Mouse (Mus musculus) heart, embryonic 16.5 days (tissue): ENCODE measurements around the gene Syt1. TPM values are rescaled to one million over a fixed set of nuclear protein-coding genes. Genes with fewer than 3 reads are reported as not detected.

Source experiments
- ATAC-seq: fragments of 200-750 bp; cut with Nextera tagmentation; replicated peaks from 2 replicates; pipeline ENCODE4 v1.8.0; 2017; ENCODE audit warnings: moderate number of reproducible peaks; ENCODE audit not compliant: insufficient read depth, low FRiP score; ENCODE audit errors: extremely low read depth
- H3K27ac ChIP-seq: fragments of 300-500 bp; sonication (generic); 2 replicates; pipeline ENCODE4 v1.5.1; 2014; ENCODE audit warnings: mild to moderate bottlenecking, low read length, control low read depth, moderate library complexity
- H3K27me3 ChIP-seq: fragments of 300-500 bp; sonication (generic); 2 replicates; pipeline ENCODE4 v1.6.1; 2014; ENCODE audit warnings: low read length, mixed read lengths; ENCODE audit not compliant: control insufficient read depth, insufficient read depth
- H3K36me3 ChIP-seq: fragments of 300-500 bp; sonication (generic); 2 replicates; pipeline ENCODE4 v1.6.1; 2014; ENCODE audit not compliant: control insufficient read depth, insufficient read depth
- H3K4me1 ChIP-seq: fragments of 300-500 bp; sonication (generic); 2 replicates; pipeline ENCODE4 v1.6.1; 2014; ENCODE audit warnings: low read length, mixed read lengths; ENCODE audit not compliant: control insufficient read depth, insufficient read depth
- H3K4me2 ChIP-seq: fragments of 300-500 bp; sonication (generic); 2 replicates; pipeline ENCODE4 v1.6.1; 2014; ENCODE audit warnings: low read depth, mild to moderate bottlenecking, control low read depth, low read length
- H3K4me3 ChIP-seq: fragments of 300-500 bp; sonication (generic); 2 replicates; pipeline ENCODE4 v1.5.1; 2014; ENCODE audit warnings: mild to moderate bottlenecking, control low read depth, low read length
- H3K9ac ChIP-seq: fragments of 300-500 bp; sonication (generic); 2 replicates; pipeline ENCODE4 v1.6.1; 2014; ENCODE audit warnings: low read length, control low read depth
- H3K9me3 ChIP-seq: fragments of 300-500 bp; sonication (generic); replicated peaks from 2 replicates; pipeline ENCODE4 v1.6.1; 2016; ENCODE audit warnings: low read length; ENCODE audit not compliant: control insufficient read depth
- WGBS: fragments of 180-500 bp; shearing (Covaris S2); extraction: QIAGEN DNeasy Blood & Tissue Kit; methylation state at CpG from one replicate; pipeline ENCODE4 v1.1.7; 2014; 5-methylcytosine and 5-hydroxymethylcytosine counted together
- polyA plus RNA-seq: library from polyadenylated mRNA; unstranded; fragments of >200 nt; fragmentation: Nextera tagmentation; extraction: Ambion mirVana; gene quantifications from 2 replicates; pipeline ENCODE4 v1.2.1, GENCODE M21; 2015

The Syt1 gene
- polyA plus RNA-seq, 1 experiment from 2014 or later: 0.91 TPM

DNA sequence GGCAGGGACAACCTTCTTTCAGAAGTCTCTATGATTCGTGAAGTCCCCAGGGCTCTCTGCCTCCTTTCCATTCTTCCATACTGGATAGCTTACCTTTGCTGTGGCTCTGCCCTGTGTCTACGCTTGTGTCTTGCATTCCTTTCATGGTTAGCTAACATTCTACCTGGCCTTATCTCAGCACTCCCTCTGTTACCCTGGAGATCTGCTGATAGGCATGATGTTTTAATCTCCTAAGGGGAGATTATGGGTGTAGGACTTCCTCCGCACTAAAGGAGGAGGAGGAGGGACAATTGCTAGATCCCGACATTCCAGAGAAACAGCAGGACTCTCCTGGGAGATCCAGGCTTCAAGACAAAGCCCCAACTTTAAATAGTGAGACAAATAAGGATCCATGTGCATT, 479.7 kb downstream of the Syt1 start:
- H3K4me3 ChIP-seq: no peak overlapping the region
- no peak overlapping the region for H3K27ac ChIP-seq
- 45% methylated on average over 4 of the region's 4 CpGs for WGBS
- peaks cover 8% of the 10 kb centered on the region; the same call in 1 of the 2 replicates for H3K4me1 ChIP-seq
- H3K9ac ChIP-seq: no peak overlapping the region
- no peaks in the 10 kb centered on the region for H3K9me3 ChIP-seq
- 0 out of 2 replicates have a peak, but pooled peaks have one; percentile 18 for ATAC-seq
- no peak overlapping the region for H3K4me2 ChIP-seq
- H3K27me3 ChIP-seq: no peaks in the 10 kb centered on the region
- no peaks in the 10 kb centered on the region for H3K36me3 ChIP-seq

DNA sequence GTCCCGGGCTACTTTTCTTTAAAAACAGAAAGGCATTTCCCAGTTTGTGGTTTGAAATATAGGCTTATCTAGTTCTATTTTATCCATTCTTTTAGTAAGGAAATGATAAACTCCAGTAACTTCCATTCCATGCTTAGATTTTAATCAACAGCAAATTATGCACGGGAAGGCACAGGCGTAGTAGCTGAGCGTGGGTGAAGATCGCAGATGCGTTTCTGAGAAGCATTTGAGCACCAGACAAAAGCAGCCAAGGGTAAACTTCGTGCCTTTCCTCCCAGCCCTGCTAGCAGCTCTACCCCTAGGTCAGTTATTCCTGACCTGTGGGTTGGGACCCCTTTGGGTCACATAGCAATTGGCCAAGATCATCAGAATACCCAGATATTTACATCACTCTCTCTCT, 482.4 kb downstream of the Syt1 start:
- no peaks in the 10 kb centered on the region for H3K36me3 ChIP-seq
- H3K4me2 ChIP-seq: no peak overlapping the region
- 84% methylated on average over 7 of the region's 7 CpGs for WGBS
- H3K4me3 ChIP-seq: no peak overlapping the region
- no peaks in the 10 kb centered on the region for H3K9me3 ChIP-seq
- no peak overlapping the region for H3K27ac ChIP-seq
- no peaks in the 10 kb centered on the region for H3K27me3 ChIP-seq
- H3K9ac ChIP-seq: no peak overlapping the region
- peaks cover 9% of the 10 kb centered on the region; the same call in 1 of the 2 replicates for H3K4me1 ChIP-seq
- ATAC-seq: no peak

DNA sequence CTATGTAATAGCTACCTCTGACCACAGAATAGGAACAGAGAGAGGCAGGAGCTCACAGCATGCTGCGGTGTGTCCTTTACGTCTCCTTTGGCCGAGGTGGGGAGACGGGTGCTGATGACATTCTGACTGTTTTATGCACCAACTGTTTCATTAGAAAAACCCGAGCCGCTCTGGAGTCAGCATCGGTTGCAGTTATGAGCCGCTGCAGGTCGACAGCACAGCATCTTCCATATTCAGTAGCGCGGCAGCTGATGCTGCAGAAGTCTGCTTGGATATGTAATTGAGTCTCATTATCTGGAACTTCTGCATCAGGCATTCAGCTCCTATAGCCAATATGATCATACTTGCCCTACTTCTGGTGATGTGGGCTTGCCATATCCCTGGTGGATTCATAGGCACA, 485.3 kb downstream of the Syt1 start:
- Histone ChIP-seq H3K4me1 (0 out of 2 replicates have a peak, but pooled peaks cover 4% of the 10 kb centered on the region), H3K27me3 (no peaks in the 10 kb centered on the region), H3K27ac (no peak overlapping the region), H3K9me3 (no peaks in the 10 kb centered on the region), H3K4me2 (no peak overlapping the region), H3K4me3 (no peak overlapping the region), H3K9ac (no peak overlapping the region), H3K36me3 (no peaks in the 10 kb centered on the region)
- ATAC-seq: no peak
- 90% methylated on average over 11 of the region's 11 CpGs for WGBS

DNA sequence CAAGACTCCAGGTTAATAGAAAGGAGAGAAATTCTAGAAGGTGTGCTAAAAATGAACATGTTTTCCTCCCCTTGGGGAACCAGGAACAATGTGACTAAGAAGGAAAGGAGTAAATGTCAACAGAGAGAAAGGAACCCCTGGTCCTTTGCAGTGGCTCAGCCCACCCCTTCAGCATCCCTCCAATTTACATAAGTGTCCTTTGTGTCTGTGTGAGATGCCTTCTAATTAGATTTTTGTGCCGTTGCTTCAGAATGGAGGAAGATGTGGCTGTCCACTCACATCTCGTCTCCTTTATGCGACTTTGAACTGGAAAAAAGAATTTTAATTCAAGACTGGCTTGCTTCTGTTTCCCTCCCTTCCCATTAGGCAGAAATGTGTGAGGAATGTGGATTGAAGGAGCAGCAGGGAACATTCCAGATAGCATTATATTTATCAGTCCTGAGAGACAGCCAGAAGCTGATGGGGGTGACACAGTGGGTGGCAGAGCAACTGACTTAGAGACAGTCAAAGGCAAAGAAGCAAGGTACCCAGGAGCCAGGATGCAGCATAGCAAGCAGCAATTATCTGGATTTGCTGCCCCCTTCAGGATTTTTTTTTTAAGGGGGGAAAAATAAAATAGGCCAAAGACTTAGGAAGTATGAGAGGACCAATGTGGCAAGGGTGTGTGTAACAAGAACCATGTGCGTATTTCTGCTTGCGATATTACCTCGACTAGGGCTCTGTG, 486.3 kb downstream of the Syt1 start:
- Histone ChIP-seq H3K36me3 (no peaks in the 10 kb centered on the region), H3K9me3 (no peaks in the 10 kb centered on the region), H3K4me3 (no peak overlapping the region), H3K4me1 (0 out of 2 replicates have a peak, but pooled peaks cover 4% of the 10 kb centered on the region), H3K27me3 (no peaks in the 10 kb centered on the region), H3K4me2 (no peak overlapping the region), H3K9ac (no peak overlapping the region), H3K27ac (no peak overlapping the region)
- no peak; the same call in 1 of the 2 replicates for ATAC-seq
- 41% methylated on average over 6 of the region's 6 CpGs for WGBS

DNA sequence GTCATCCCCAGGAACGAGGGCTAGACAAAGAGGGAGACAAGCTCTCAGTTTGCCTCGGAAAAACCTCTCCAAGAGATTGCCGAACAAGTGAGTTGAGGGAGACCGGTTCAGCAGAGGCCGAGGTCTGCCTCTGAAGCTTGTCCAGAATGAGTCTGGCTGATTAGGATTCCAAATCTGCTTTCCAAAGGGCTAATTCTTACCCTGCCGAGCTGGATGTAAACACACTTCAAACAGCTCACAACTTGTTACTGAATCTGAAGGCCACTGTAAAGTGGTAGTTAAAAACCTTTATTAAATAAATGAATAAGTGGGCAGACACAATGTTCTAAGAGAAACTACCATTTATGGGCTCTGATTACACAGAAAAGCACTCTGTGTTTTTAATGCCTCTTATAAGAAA, 491.6 kb downstream of the Syt1 start:
- H3K27ac ChIP-seq: no peak overlapping the region
- 19% methylated on average over 6 of the region's 6 CpGs for WGBS
- no peak overlapping the region; the same call in 1 of the 2 replicates for H3K9ac ChIP-seq
- H3K4me3 ChIP-seq: no peak overlapping the region
- no peaks in the 10 kb centered on the region for H3K27me3 ChIP-seq
- H3K36me3 ChIP-seq: no peaks in the 10 kb centered on the region
- H3K4me2 ChIP-seq: no peak overlapping the region
- no peak for ATAC-seq
- no peaks in the 10 kb centered on the region for H3K9me3 ChIP-seq
- H3K4me1 ChIP-seq: no peaks in the 10 kb centered on the region; the same call in 1 of the 2 replicates

DNA sequence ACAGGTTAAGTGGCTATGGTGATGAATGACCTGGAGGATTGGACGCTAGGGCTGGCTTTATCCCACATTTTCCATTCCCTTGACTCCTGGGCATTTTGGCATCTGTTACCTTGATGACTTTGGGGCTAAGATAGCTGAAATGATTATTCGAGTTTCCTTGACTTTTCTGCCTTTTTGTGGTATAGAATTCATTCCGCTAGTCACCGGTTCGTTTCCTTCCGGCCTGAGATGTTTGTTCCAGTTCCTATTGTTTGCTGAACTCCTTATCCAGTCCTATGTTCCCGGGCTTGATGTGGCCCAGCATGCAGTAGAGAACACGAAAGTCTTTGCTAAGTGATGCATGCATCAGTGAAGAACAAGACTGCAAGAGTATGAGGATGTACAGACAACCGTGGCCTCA, 493.7 kb downstream of the Syt1 start:
- 76% methylated on average over 9 of the region's 9 CpGs for WGBS
- Histone ChIP-seq H3K27me3 (no peaks in the 10 kb centered on the region), H3K4me2 (no peak overlapping the region), H3K27ac (no peak overlapping the region), H3K4me3 (no peak overlapping the region), H3K36me3 (no peaks in the 10 kb centered on the region), H3K9ac (no peak overlapping the region), H3K4me1 (no peaks in the 10 kb centered on the region; the same call in 1 of the 2 replicates), H3K9me3 (no peaks in the 10 kb centered on the region)
- no peak for ATAC-seq

DNA sequence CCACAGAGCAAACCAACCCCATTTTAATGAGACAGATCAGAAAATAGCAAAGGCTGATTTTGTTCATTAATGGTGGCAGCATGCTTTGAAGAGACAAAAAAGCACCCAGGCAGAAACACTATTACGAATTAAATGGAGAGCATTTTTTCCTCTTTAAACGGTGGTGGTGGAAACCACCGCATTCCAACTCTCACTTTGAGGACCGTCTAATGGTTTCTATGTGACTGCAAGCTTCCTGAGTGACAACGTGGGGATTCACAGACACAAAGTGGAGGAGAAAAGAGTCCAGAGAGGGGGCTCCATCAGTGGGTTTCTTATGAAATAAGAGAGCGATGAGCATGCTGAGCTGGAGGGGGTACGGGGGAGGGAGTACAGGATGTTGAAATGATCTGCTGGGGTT, 496.1 kb downstream of the Syt1 start:
- Histone ChIP-seq H3K4me3 (no peak overlapping the region), H3K9me3 (no peaks in the 10 kb centered on the region), H3K9ac (no peak overlapping the region), H3K27me3 (no peaks in the 10 kb centered on the region), H3K4me1 (no peaks in the 10 kb centered on the region; the same call in 1 of the 2 replicates), H3K27ac (no peak overlapping the region), H3K36me3 (no peaks in the 10 kb centered on the region), H3K4me2 (no peak overlapping the region)
- no peak for ATAC-seq
- WGBS: 70% methylated on average over 7 of the region's 7 CpGs

DNA sequence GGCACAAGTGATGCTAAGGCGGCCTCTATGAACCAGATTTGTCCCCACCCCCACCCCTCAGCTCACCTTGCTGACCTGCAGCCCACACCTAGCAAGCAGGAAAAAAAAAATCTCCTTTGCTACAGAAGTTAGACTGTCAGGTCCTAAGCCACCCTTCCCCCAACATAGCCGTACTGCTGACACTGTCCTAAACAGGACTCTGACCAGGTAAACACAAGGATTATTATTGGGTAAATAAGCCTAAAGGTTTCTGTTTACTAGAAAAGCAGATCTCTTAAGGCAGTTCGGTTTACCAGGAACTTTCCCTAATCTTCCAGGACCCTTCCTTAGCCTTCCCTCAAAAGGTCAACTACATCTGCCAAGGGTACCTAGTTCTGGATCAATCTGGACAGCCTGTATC, 501.2 kb downstream of the Syt1 start:
- Histone ChIP-seq H3K27me3 (no peaks in the 10 kb centered on the region), H3K9ac (no peak overlapping the region), H3K4me3 (no peak overlapping the region), H3K4me2 (no peak overlapping the region), H3K4me1 (no peaks in the 10 kb centered on the region), H3K9me3 (no peaks in the 10 kb centered on the region), H3K27ac (no peak overlapping the region), H3K36me3 (no peaks in the 10 kb centered on the region)
- no peak for ATAC-seq
- WGBS: 73% methylated on average over 3 of the region's 3 CpGs

DNA sequence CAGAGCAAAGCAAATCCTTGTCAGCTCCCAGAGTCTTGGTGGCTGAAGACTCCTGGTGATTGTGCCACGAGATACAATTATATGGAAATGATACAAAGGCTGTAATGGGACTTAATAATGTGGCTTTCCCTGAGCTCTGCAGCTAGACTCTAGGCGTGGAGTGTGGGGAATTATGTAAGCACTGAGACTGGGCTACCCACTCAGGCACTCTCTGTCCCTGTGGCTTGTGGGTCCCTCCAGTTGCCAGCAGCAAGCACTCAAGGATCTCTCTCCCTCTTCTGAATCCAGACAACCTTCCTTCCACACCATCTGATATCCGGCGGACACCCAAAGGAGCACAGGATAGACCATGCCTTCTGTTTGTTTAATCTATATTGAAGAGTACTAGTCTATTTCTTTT, 503.9 kb downstream of the Syt1 start:
- WGBS: 83% methylated on average over 4 of the region's 4 CpGs
- no peak overlapping the region for H3K27ac ChIP-seq

More for the DNA sequence above, 503.9 kb downstream of the Syt1 start:
- ATAC-seq: no peak
- no peak overlapping the region for H3K4me3 ChIP-seq
- H3K36me3 ChIP-seq: no peaks in the 10 kb centered on the region
- H3K4me1 ChIP-seq: no peaks in the 10 kb centered on the region
- H3K27me3 ChIP-seq: no peaks in the 10 kb centered on the region
- H3K4me2 ChIP-seq: no peak overlapping the region
- no peaks in the 10 kb centered on the region for H3K9me3 ChIP-seq
- H3K9ac ChIP-seq: no peak overlapping the region
